Comparison of ENCODE assay signal across 8 mouse cellular contexts in genomic region chr2:72096345-72096744, GRCm38 (mm10).
A peak's percentile ranks its signal among the peaks of the same experiment; 100 is the strongest.
DNase-seq lines count a peak whose midpoint lies in the region; ATAC-seq lines count a peak whose summit lies in the region.

No protein-coding gene starts in this region.

- DNase-seq in forebrain, embryonic 10.5 days (ENCODE audit: extremely low spot score, low spot score) = peak; percentile 48
- peak; percentile 65 for DNase-seq in ovary, postnatal 36 days (ENCODE audit: low spot score)
- no peak for DNase-seq in ovary, postnatal 10 days (ENCODE audit: low spot score)
- peak; percentile 20 for DNase-seq in c-Kit-positive CD71-positive TER-119-negative erythroid progenitor cells, embryonic 14.5 days (ENCODE audit: low read depth)
- peak; percentile 48 to 81 for DNase-seq in kidney, postnatal 36 days
- peak; percentile 8 for DNase-seq in retina, postnatal 7 days (ENCODE audit: low read depth, low spot score)
- DNase-seq in left cerebral cortex, postnatal 25 days (ENCODE audit: low spot score in 2 of 2) = no peak

- H3K4me1 ChIP-seq in forebrain, embryonic 10.5 days = peaks cover 20% of the 10 kb centered on the region
- H3K4me1 ChIP-seq in forebrain, embryonic 13.5 days = peaks cover 28% of the 10 kb centered on the region

- no peak overlapping the region for H3K9ac ChIP-seq in forebrain, embryonic 13.5 days

- H3K9me3 ChIP-seq in forebrain, embryonic 10.5 days = no peaks in the 10 kb centered on the region
- H3K9me3 ChIP-seq in forebrain, embryonic 13.5 days (replicated peaks) = no peaks in the 10 kb centered on the region

- no peak overlapping the region for H3K27ac ChIP-seq in forebrain, embryonic 10.5 days
- no peak overlapping the region for H3K27ac ChIP-seq in forebrain, embryonic 13.5 days

- H3K4me3 ChIP-seq in forebrain, embryonic 10.5 days = no peak overlapping the region
- H3K4me3 ChIP-seq in forebrain, embryonic 13.5 days = no peak overlapping the region

- no peak overlapping the region for H3K4me2 ChIP-seq in forebrain, embryonic 13.5 days

- H3K36me3 ChIP-seq in forebrain, embryonic 10.5 days (replicated peaks) = no peaks in the 10 kb centered on the region
- H3K36me3 ChIP-seq in forebrain, embryonic 13.5 days (ENCODE audit: poor library complexity, severe bottlenecking) = no peaks in the 10 kb centered on the region

- ATAC-seq in forebrain, embryonic 13.5 days = no peak

- intact Hi-C loops in left cerebral cortex, postnatal 25 days (cut with DNase I) = loop anchor here (2.0 kb wide), 1 partner anchor 52 kb away; no protein-coding TSS in a partner anchor

- WGBS in forebrain, embryonic 10.5 days = 41% methylated on average over 3 of the region's 3 CpGs
- WGBS in forebrain, embryonic 13.5 days = 28% methylated on average over 3 of the region's 3 CpGs

- H3K27me3 ChIP-seq in forebrain, embryonic 10.5 days (ENCODE audit: poor library complexity, severe bottlenecking) = no peaks in the 10 kb centered on the region
- no peaks in the 10 kb centered on the region for H3K27me3 ChIP-seq in forebrain, embryonic 13.5 days

Comparison
In these comparisons a context has a peak if more than half of its experiments do, and no peak if none do; other contexts are left out.
1. DNase-seq: peak in forebrain, embryonic 10.5 days (single experiment), ovary, postnatal 36 days (single experiment), c-Kit-positive CD71-positive TER-119-negative erythroid progenitor cells, embryonic 14.5 days (single experiment), kidney, postnatal 36 days (2 of 2) and retina, postnatal 7 days (single experiment); none in ovary, postnatal 10 days (single experiment) and left cerebral cortex, postnatal 25 days (0 of 2).